ENCODE assay signal across 19 mouse cellular contexts in genomic region chr9:102710520-102710919, GRCm38 (mm10). TPM values are rescaled to one million over a fixed set of nuclear protein-coding genes. Genes with fewer than 3 reads are reported as not detected.
DNase-seq lines count a peak whose midpoint lies in the region; ATAC-seq and TF ChIP-seq lines count a peak whose summit lies in the region.
"Had no signal": no experiment of that assay in that cellular context is flagged by ENCODE, and none has a peak within 500 bp of the region (broad histone marks: within the 10 kb centered on the region; RNA-seq: fewer than 3 reads in every experiment).

No protein-coding gene starts in this region.

- no peak overlapping the region for H3K9ac ChIP-seq in heart, postnatal 0 days (replicated peaks; ENCODE audit: low read depth, low read length)
- no peak overlapping the region for H3K9ac ChIP-seq in midbrain, embryonic 13.5 days (replicated peaks)
- no peak overlapping the region for H3K9ac ChIP-seq in embryonic facial prominence, embryonic 15.5 days
- H3K9ac ChIP-seq: forebrain, embryonic 13.5 days; midbrain, embryonic 15.5 days had no signal

- no peaks in the 10 kb centered on the region for H3K27me3 ChIP-seq in heart, postnatal 0 days (ENCODE audit: control insufficient read depth, insufficient read depth, low read length)
- H3K27me3 ChIP-seq in midbrain, embryonic 10.5 days (ENCODE audit: low read depth, poor library complexity, severe bottlenecking) = peaks cover 18% of the 10 kb centered on the region
- peaks cover 3% of the 10 kb centered on the region; the same call in 1 of the 2 replicates for H3K27me3 ChIP-seq in midbrain, embryonic 13.5 days
- H3K27me3 ChIP-seq in embryonic facial prominence, embryonic 15.5 days = no peaks in the 10 kb centered on the region
- H3K27me3 ChIP-seq: forebrain, embryonic 13.5 days; midbrain, embryonic 15.5 days had no signal

- H3K4me1 ChIP-seq in heart, postnatal 0 days (ENCODE audit: control insufficient read depth, insufficient read depth) = peaks cover 17% of the 10 kb centered on the region
- H3K4me1 ChIP-seq in midbrain, embryonic 10.5 days = peaks cover 49% of the 10 kb centered on the region
- H3K4me1 ChIP-seq in midbrain, embryonic 13.5 days (replicated peaks) = peaks cover 18% of the 10 kb centered on the region
- peaks cover 40% of the 10 kb centered on the region for H3K4me1 ChIP-seq in embryonic facial prominence, embryonic 15.5 days

- H3K9me3 ChIP-seq in heart, postnatal 0 days (replicated peaks; ENCODE audit: control insufficient read depth, low read length) = no peaks in the 10 kb centered on the region
- H3K9me3 ChIP-seq in midbrain, embryonic 10.5 days (replicated peaks) = no peaks in the 10 kb centered on the region
- H3K9me3 ChIP-seq in midbrain, embryonic 13.5 days = no peaks in the 10 kb centered on the region
- H3K9me3 ChIP-seq in embryonic facial prominence, embryonic 15.5 days (replicated peaks) = no peaks in the 10 kb centered on the region
- H3K9me3 ChIP-seq: forebrain, embryonic 13.5 days; midbrain, embryonic 15.5 days had no signal

- H3K27ac ChIP-seq in gastrocnemius, adult 2 months = peak overlapping the region; percentile 41
- peak overlapping the region; percentile 69; the same call in 1 of the 2 replicates for H3K27ac ChIP-seq in heart, postnatal 0 days (ENCODE audit: low read depth)
- H3K27ac ChIP-seq in midbrain, embryonic 10.5 days (replicated peaks) = peak overlapping the region; percentile 49; the same call in 1 of the 2 replicates
- H3K27ac ChIP-seq in midbrain, embryonic 13.5 days = no peak overlapping the region
- peak overlapping the region; percentile 75; the same call in 1 of the 2 replicates for H3K27ac ChIP-seq in embryonic facial prominence, embryonic 15.5 days (replicated peaks)
- H3K27ac ChIP-seq: forebrain, embryonic 13.5 days; left cerebral cortex, adult 2 months; midbrain, embryonic 15.5 days; stomach, postnatal 0 days had no signal

- no peak for TF ChIP-seq EP300 in heart, postnatal 0 days (IDR thresholded peaks at IDR 0.05; ENCODE audit: low read depth)

- ATAC-seq in heart, postnatal 0 days (ENCODE audit: insufficient read depth, low read depth) = no peak
- no peak for ATAC-seq in midbrain, embryonic 13.5 days
- no peak for ATAC-seq in embryonic facial prominence, embryonic 15.5 days (ENCODE audit: insufficient number of reproducible peaks, low FRiP score, low TSS enrichment, low read depth)
- ATAC-seq: forebrain, embryonic 13.5 days; inflammation-experienced regulatory T-cells, adult 6 months; midbrain, embryonic 15.5 days had no signal

- WGBS in heart, postnatal 0 days = 67% methylated on average over 5 of the region's 5 CpGs
- WGBS in midbrain, embryonic 10.5 days = 78% methylated on average over 5 of the region's 5 CpGs
- 70% methylated on average over 5 of the region's 5 CpGs for WGBS in midbrain, embryonic 13.5 days
- WGBS in embryonic facial prominence, embryonic 15.5 days = 66% methylated on average over 5 of the region's 5 CpGs

- no peak for DNase-seq in gastrocnemius, adult 2 months
- DNase-seq in gastrocnemius, adult 18-20 months (ENCODE audit: low spot score) = no peak
- no peak for DNase-seq in heart, postnatal 0 days (ENCODE audit: low spot score)
- DNase-seq in heart, postnatal 36 days = no peak
- DNase-seq in midbrain, embryonic 10.5 days (ENCODE audit: low spot score) = no peak
- no peak for DNase-seq in spleen, adult 18-20 months
- DNase-seq: cerebellum, adult 9-10 months; gastrocnemius, postnatal 25 days; heart, postnatal 14 days; thymus, adult 2 months; thymus, postnatal 4 days had no signal

- no peak overlapping the region for H3K4me3 ChIP-seq in gastrocnemius, adult 2 months
- H3K4me3 ChIP-seq in heart, postnatal 0 days (ENCODE audit: low read depth, low read length) = no peak overlapping the region
- H3K4me3 ChIP-seq in midbrain, embryonic 10.5 days = no peak overlapping the region
- H3K4me3 ChIP-seq in midbrain, embryonic 13.5 days (replicated peaks) = no peak overlapping the region
- H3K4me3 ChIP-seq in embryonic facial prominence, embryonic 15.5 days (replicated peaks) = no peak overlapping the region
- H3K4me3 ChIP-seq: forebrain, embryonic 13.5 days; left cerebral cortex, adult 2 months; midbrain, embryonic 15.5 days; myocyte had no signal

- no peak for TF ChIP-seq CTCF in gastrocnemius, adult 2 months (IDR thresholded peaks at IDR 0.05)
- TF ChIP-seq CTCF in heart, postnatal 0 days (IDR thresholded peaks at IDR 0.05; ENCODE audit: low read depth) = no peak

- intact Hi-C loops in gastrocnemius, adult 2 months (cut with DNase I) = loop anchor here (5.0 kb wide), 1 partner anchor 157 kb away; no protein-coding TSS in a partner anchor
- intact Hi-C loops in heart, postnatal 36 days (cut with DNase I) = no loop called here

- H3K36me3 ChIP-seq in heart, postnatal 0 days (replicated peaks; ENCODE audit: control insufficient read depth, insufficient read depth, low read length) = no peaks in the 10 kb centered on the region
- H3K36me3 ChIP-seq in midbrain, embryonic 10.5 days = no peaks in the 10 kb centered on the region
- H3K36me3 ChIP-seq in midbrain, embryonic 13.5 days = no peaks in the 10 kb centered on the region
- H3K36me3 ChIP-seq in embryonic facial prominence, embryonic 15.5 days = no peaks in the 10 kb centered on the region
- H3K36me3 ChIP-seq: midbrain, embryonic 15.5 days had no signal

- H3K4me2 ChIP-seq in heart, postnatal 0 days (ENCODE audit: low read depth, low read length) = no peak overlapping the region
- H3K4me2 ChIP-seq in midbrain, embryonic 13.5 days (replicated peaks) = no peak overlapping the region
- H3K4me2 ChIP-seq in embryonic facial prominence, embryonic 15.5 days (replicated peaks) = no peak overlapping the region
- H3K4me2 ChIP-seq: forebrain, embryonic 13.5 days; midbrain, embryonic 15.5 days had no signal

RNA-seq across cellular contexts. Expression of gene Amotl2, which starts 6.0 kb away (rescaled TPM):
- 10 to 100 TPM; 13.7 to 28.5 TPM for total RNA-seq in gastrocnemius, adult 2 months (2021)
- total RNA-seq in gastrocnemius, adult 18-20 months (2021) = 10 to 100 TPM; 16.8 to 18.2 TPM
- 115 and 221 TPM in 2 replicates for total RNA-seq in heart, postnatal 0 days (2014; rRNA removed; ENCODE audit: low replicate concordance)
- polyA plus RNA-seq in heart, postnatal 0 days (2015; fragmentation: Nextera tagmentation; extraction: Ambion mirVana) = 25.3 and 26.0 TPM in 2 replicates
- 10 to 100 TPM; 67.5 to 79.0 TPM for total RNA-seq in heart, postnatal 36 days (2021)
- polyA plus RNA-seq in midbrain, embryonic 10.5 days (2016; fragmentation: Nextera tagmentation; extraction: Ambion mirVana) = 60.3 and 71.1 TPM in 2 replicates
- polyA plus RNA-seq in midbrain, embryonic 13.5 days (2015; fragmentation: Nextera tagmentation; extraction: Ambion mirVana) = 65.0 and 80.6 TPM in 2 replicates
- 53.6 and 53.7 TPM in 2 replicates for polyA plus RNA-seq in embryonic facial prominence, embryonic 15.5 days (2015; fragmentation: Nextera tagmentation; extraction: Ambion mirVana)
